Mouse (Mus musculus): Measurements from ENCODE around the gene Mamld1. TPM values are rescaled to one million over a fixed set of nuclear protein-coding genes. Genes with fewer than 3 reads are reported as not detected.

Gene Mamld1
- polyA plus RNA-seq, 1 experiment, result 0.16 TPM

DNA sequence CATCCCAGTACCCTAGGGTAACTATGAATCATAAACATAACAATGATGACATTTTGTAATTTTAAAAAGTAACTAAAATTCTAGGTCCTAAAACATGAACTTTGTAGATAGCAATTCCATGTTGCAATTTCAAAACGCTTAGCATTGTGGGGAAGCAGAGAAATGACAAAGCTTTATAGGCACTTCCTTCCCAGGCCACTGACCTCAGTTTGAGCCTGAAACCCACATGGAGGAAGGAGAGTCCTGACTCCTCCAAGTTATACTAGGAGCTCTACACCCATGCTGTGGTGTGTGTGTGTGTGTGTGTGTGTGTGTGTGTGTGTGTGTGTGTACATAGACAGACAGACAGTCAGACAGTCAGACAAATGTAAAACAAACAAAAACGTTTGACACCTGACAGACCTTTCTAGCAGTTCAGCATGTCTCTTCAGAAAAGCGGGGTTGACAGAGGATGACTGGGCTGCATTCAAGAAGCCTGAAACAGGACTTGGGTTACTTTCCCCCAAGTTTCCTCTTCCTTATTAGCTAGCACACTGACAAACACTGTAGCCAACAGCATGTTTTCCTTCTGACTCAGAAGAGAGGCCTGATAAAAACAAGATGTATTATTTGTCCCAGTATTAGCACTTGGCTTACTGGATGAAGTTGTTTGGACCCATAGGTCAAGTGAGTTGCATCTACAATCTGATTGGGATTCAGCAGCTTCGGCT lies 37.5 kb downstream of the Mamld1 start:
- no peak overlapping the region for H3K9ac ChIP-seq (ENCODE audit: low read depth, poor library complexity, severe bottlenecking)
- no peaks in the 10 kb centered on the region for H3K27me3 ChIP-seq (ENCODE audit: control insufficient read depth, insufficient read depth, low read length, poor library complexity, severe bottlenecking)
- no peaks in the 10 kb centered on the region for H3K36me3 ChIP-seq (ENCODE audit: control insufficient read depth, insufficient read depth, low read length, poor library complexity, severe bottlenecking)
- no peaks in the 10 kb centered on the region for H3K4me1 ChIP-seq (ENCODE audit: control insufficient read depth, insufficient read depth, low read length)
- H3K4me3 ChIP-seq (ENCODE audit: low read depth, low read length), result no peak overlapping the region
- no peak for TF ChIP-seq POLR2A (IDR thresholded peaks at IDR 0.05; ENCODE audit: insufficient read depth, low read length)
- no peak for TF ChIP-seq CTCF (IDR thresholded peaks at IDR 0.05; ENCODE audit: low read depth, low read length)
- no peak for TF ChIP-seq EP300 (IDR thresholded peaks at IDR 0.05; ENCODE audit: insufficient read depth, low read depth, low read length)
- H3K9me3 ChIP-seq (replicated peaks; ENCODE audit: control insufficient read depth, insufficient read depth, low read length, poor library complexity, severe bottlenecking), result no peaks in the 10 kb centered on the region
- no peak overlapping the region for H3K27ac ChIP-seq (ENCODE audit: insufficient read depth, low read length)

DNA sequence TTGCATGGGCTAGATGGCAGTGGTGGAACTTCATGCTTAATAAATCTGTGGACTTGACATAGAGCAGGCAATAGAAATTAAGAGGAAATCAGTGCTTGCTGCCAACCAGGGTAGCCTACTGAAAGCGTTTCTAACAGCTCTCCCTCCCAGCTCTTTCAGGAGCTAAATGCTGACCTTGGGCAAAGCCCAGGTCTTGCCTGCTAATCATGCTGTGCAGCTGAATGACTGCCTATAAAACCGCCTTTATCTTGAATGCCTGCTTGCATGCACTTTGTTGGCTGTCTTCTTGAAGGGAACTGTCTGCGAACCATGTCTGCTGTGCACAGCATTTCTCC lies 38.0 kb downstream of the Mamld1 start:
- Histone ChIP-seq H3K27me3 (ENCODE audit: control insufficient read depth, insufficient read depth, low read length, poor library complexity, severe bottlenecking) (no peaks in the 10 kb centered on the region), H3K27ac (ENCODE audit: insufficient read depth, low read length) (no peak overlapping the region), H3K4me1 (ENCODE audit: control insufficient read depth, insufficient read depth, low read length) (no peaks in the 10 kb centered on the region), H3K36me3 (ENCODE audit: control insufficient read depth, insufficient read depth, low read length, poor library complexity, severe bottlenecking) (no peaks in the 10 kb centered on the region), H3K9me3 (replicated peaks; ENCODE audit: control insufficient read depth, insufficient read depth, low read length, poor library complexity, severe bottlenecking) (no peaks in the 10 kb centered on the region), H3K4me3 (ENCODE audit: low read depth, low read length) (no peak overlapping the region), H3K9ac (ENCODE audit: low read depth, poor library complexity, severe bottlenecking) (no peak overlapping the region)
- no peak for TF ChIP-seq POLR2A (IDR thresholded peaks at IDR 0.05; ENCODE audit: insufficient read depth, low read length)

DNA sequence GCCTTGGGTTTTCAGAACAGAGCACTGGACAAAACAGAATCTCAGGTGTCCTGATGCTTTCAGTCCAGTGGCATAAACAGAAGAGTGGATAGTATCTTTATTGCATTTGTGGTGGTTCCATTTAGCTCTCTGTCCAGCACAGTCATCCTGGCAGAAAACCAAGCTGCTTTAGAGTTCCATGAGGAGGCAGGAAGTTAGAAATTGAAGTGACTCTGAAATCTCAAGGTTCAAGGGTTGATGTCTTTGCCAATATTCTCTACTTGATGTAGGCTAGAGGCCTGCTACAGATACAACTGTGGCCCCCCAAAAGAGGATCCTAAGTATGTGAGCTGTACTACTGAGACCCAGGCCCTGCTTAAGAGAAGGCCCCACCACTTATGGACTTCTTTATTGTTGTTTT lies 55.8 kb downstream of the Mamld1 start:
- TF ChIP-seq CTCF (IDR thresholded peaks at IDR 0.05; ENCODE audit: low read depth, low read length), result no peak
- TF ChIP-seq POLR2A (IDR thresholded peaks at IDR 0.05; ENCODE audit: insufficient read depth, low read length), result no peak
- no peak for TF ChIP-seq EP300 (IDR thresholded peaks at IDR 0.05; ENCODE audit: insufficient read depth, low read depth, low read length)
- no peaks in the 10 kb centered on the region for H3K9me3 ChIP-seq (replicated peaks; ENCODE audit: control insufficient read depth, insufficient read depth, low read length, poor library complexity, severe bottlenecking)
- no peaks in the 10 kb centered on the region for H3K27me3 ChIP-seq (ENCODE audit: control insufficient read depth, insufficient read depth, low read length, poor library complexity, severe bottlenecking)
- H3K4me1 ChIP-seq (ENCODE audit: control insufficient read depth, insufficient read depth, low read length), result no peaks in the 10 kb centered on the region
- H3K4me3 ChIP-seq (ENCODE audit: low read depth, low read length), result no peak overlapping the region
- H3K36me3 ChIP-seq (ENCODE audit: control insufficient read depth, insufficient read depth, low read length, poor library complexity, severe bottlenecking), result no peaks in the 10 kb centered on the region
- no peak overlapping the region for H3K9ac ChIP-seq (ENCODE audit: low read depth, poor library complexity, severe bottlenecking)
- H3K27ac ChIP-seq (ENCODE audit: insufficient read depth, low read length), result no peak overlapping the region

- Histone ChIP-seq H3K27me3 (ENCODE audit: control insufficient read depth, insufficient read depth, low read length, poor library complexity, severe bottlenecking) (no peaks in the 10 kb centered on the region), H3K36me3 (ENCODE audit: control insufficient read depth, insufficient read depth, low read length, poor library complexity, severe bottlenecking) (no peaks in the 10 kb centered on the region), H3K4me1 (ENCODE audit: control insufficient read depth, insufficient read depth, low read length) (no peaks in the 10 kb centered on the region), H3K27ac (ENCODE audit: insufficient read depth, low read length) (no peak overlapping the region), H3K9me3 (replicated peaks; ENCODE audit: control insufficient read depth, insufficient read depth, low read length, poor library complexity, severe bottlenecking) (no peaks in the 10 kb centered on the region), H3K9ac (ENCODE audit: low read depth, poor library complexity, severe bottlenecking) (no peak overlapping the region), H3K4me3 (ENCODE audit: low read depth, low read length) (no peak overlapping the region)
- TF ChIP-seq POLR2A (IDR thresholded peaks at IDR 0.05; ENCODE audit: insufficient read depth, low read length) (no peak), CTCF (IDR thresholded peaks at IDR 0.05; ENCODE audit: low read depth, low read length) (no peak)
Observed at GRCm38 (mm10) chrX:71106392-71106791, 56.3 kb downstream of the Mamld1 start.

DNA sequence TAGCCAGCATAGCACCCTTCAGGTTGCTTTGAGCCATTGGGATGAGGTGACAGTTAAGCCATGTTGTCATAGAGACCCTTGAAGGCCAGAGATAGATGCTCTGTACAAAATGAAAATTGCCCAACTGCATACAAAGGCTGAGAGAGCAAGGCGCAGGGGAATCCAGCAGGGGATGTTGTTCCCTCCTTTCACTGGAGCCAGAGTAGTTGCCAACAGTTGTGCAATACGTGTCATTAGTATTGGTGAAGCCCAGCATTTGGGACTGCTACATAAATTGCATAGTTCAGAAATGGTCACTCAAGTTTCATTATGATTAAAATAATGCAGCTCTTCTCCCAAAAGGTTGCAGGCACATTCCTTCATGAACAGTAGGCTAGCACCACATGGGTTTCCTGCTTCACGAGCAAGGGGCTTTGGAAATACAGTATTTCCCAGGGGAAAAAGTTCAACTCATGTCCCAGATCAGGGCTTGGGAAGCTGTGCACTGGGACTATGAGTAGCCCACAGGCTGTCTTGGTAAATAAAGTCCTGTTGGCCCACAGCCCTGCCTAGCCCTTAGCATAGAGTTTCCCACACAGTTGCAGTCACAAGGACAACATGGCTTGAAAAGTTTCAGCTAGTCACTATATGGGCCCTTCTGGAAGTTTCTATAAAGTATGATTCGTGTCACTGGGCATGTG lies 58.1 kb downstream of the Mamld1 start:
- Histone ChIP-seq H3K27me3 (ENCODE audit: control insufficient read depth, insufficient read depth, low read length, poor library complexity, severe bottlenecking) (no peaks in the 10 kb centered on the region), H3K9me3 (replicated peaks; ENCODE audit: control insufficient read depth, insufficient read depth, low read length, poor library complexity, severe bottlenecking) (no peaks in the 10 kb centered on the region), H3K4me1 (ENCODE audit: control insufficient read depth, insufficient read depth, low read length) (no peaks in the 10 kb centered on the region), H3K36me3 (ENCODE audit: control insufficient read depth, insufficient read depth, low read length, poor library complexity, severe bottlenecking) (no peaks in the 10 kb centered on the region), H3K27ac (ENCODE audit: insufficient read depth, low read length) (no peak overlapping the region), H3K4me3 (ENCODE audit: low read depth, low read length) (no peak overlapping the region), H3K9ac (ENCODE audit: low read depth, poor library complexity, severe bottlenecking) (no peak overlapping the region)
- TF ChIP-seq CTCF (IDR thresholded peaks at IDR 0.05; ENCODE audit: low read depth, low read length) (no peak), EP300 (IDR thresholded peaks at IDR 0.05; ENCODE audit: insufficient read depth, low read depth, low read length) (no peak), POLR2A (IDR thresholded peaks at IDR 0.05; ENCODE audit: insufficient read depth, low read length) (no peak)

DNA sequence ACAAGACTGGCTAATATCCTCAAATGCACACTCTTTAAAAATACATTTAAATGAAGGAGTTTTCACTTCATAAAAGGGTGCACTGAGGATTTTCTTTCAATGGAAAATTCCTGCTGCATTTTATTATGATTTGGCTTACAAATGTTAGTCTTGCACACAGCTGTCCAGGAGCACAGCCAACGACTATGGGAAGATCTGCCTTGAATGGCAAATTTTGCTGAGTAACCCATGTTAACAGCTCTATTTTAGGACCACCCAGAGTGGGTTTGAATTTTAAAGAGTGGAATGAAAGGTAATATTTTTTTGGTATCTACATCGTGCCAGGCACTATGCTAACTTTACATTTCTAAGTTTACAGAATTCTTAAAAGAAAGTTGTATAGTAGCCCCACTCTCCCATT lies 60.3 kb downstream of the Mamld1 start:
- Histone ChIP-seq H3K27me3 (ENCODE audit: control insufficient read depth, insufficient read depth, low read length, poor library complexity, severe bottlenecking) (no peaks in the 10 kb centered on the region), H3K4me3 (ENCODE audit: low read depth, low read length) (no peak overlapping the region), H3K36me3 (ENCODE audit: control insufficient read depth, insufficient read depth, low read length, poor library complexity, severe bottlenecking) (no peaks in the 10 kb centered on the region)

More for the DNA sequence above, 60.3 kb downstream of the Mamld1 start:
- Histone ChIP-seq H3K27ac (ENCODE audit: insufficient read depth, low read length) (no peak overlapping the region), H3K4me1 (ENCODE audit: control insufficient read depth, insufficient read depth, low read length) (no peaks in the 10 kb centered on the region), H3K9me3 (replicated peaks; ENCODE audit: control insufficient read depth, insufficient read depth, low read length, poor library complexity, severe bottlenecking) (no peaks in the 10 kb centered on the region), H3K9ac (ENCODE audit: low read depth, poor library complexity, severe bottlenecking) (no peak overlapping the region)
- TF ChIP-seq EP300 (IDR thresholded peaks at IDR 0.05; ENCODE audit: insufficient read depth, low read depth, low read length) (no peak), CTCF (IDR thresholded peaks at IDR 0.05; ENCODE audit: low read depth, low read length) (no peak), POLR2A (IDR thresholded peaks at IDR 0.05; ENCODE audit: insufficient read depth, low read length) (no peak)

Data from ES-Bruce4 (cell line).